Mouse (Mus musculus) neural tube, embryonic 10.5 days (tissue): ENCODE measurements around the gene Ciao2b.
"Not testable (repeated sequence)": the region's sequence is repeated elsewhere in the genome, so short reads cannot be mapped to it uniquely, and the experiment has no call there.

ENCODE experiments used
- DNase-seq: peaks from one replicate; pipeline ENCODE4 v3.0.0-alpha.2; 2017; ENCODE audit warnings: low spot score; ENCODE audit errors: extremely low spot score

Gene Ciao2b

GRCm38 (mm10) chr8:104641426-104642323, at the start of gene Ciao2b:
TSS of gene Ciao2b (minus strand) at chr8:104641965.
- DNase-seq = peak; percentile 86

GRCm38 (mm10) chr8:104688433-104688832, 46.7 kb upstream of the Ciao2b start:
- no peak for DNase-seq

GRCm38 (mm10) chr8:104655614-104656013, 13.8 kb upstream of the Ciao2b start:
- DNase-seq = no peak

- peak; percentile 53 for DNase-seq
These were observed 13.2 kb upstream of the Ciao2b start for GRCm38 (mm10) chr8:104654984-104655383.

GRCm38 (mm10) chr8:104644187-104644586, 2.4 kb upstream of the Ciao2b start:
- not testable (repeated sequence) for DNase-seq

GRCm38 (mm10) chr8:104642324-104642654, 524 bp upstream of the Ciao2b start:
- DNase-seq = no peak

GRCm38 (mm10) chr8:104640831-104641370, 864 bp downstream of the Ciao2b start:
- DNase-seq = no peak

- no peak for DNase-seq
These were observed 1.5 kb downstream of the Ciao2b start for GRCm38 (mm10) chr8:104640241-104640640.

GRCm38 (mm10) chr8:104638010-104638409, 3.8 kb downstream of the Ciao2b start:
- DNase-seq = no peak

GRCm38 (mm10) chr8:104635004-104635710, 6.6 kb downstream of the Ciao2b start:
- DNase-seq = no peak

GRCm38 (mm10) chr8:104633156-104633744, 8.5 kb downstream of the Ciao2b start:
- no peak for DNase-seq

GRCm38 (mm10) chr8:104632486-104632885, 9.3 kb downstream of the Ciao2b start:
- DNase-seq = no peak

GRCm38 (mm10) chr8:104631975-104632374, 9.8 kb downstream of the Ciao2b start:
- DNase-seq = no peak

- peak; percentile 57 for DNase-seq
These were observed 10.6 kb downstream of the Ciao2b start, which contains the start of gene Rrad for GRCm38 (mm10) chr8:104630981-104631663. TSS of gene Rrad (minus strand) at chr8:104631327.

GRCm38 (mm10) chr8:104630574-104630973, 11.2 kb downstream of the Ciao2b start:
- no peak for DNase-seq

- DNase-seq = no peak
These were observed 11.7 kb downstream of the Ciao2b start for GRCm38 (mm10) chr8:104630111-104630479.

- no peak for DNase-seq
These were observed 12.3 kb downstream of the Ciao2b start for GRCm38 (mm10) chr8:104629306-104630110.

GRCm38 (mm10) chr8:104628402-104628801, 13.4 kb downstream of the Ciao2b start:
- DNase-seq = no peak

GRCm38 (mm10) chr8:104627065-104627740, 14.6 kb downstream of the Ciao2b start:
- DNase-seq = no peak

- no peak for DNase-seq
These were observed 17.6 kb downstream of the Ciao2b start, which contains the start of gene Cdh16 for GRCm38 (mm10) chr8:104624161-104624560. TSS of gene Cdh16 (minus strand) at chr8:104624396.
